Mouse (Mus musculus) adrenal gland, adult 10 weeks (tissue): ENCODE data around the gene Nol11. TPM values are rescaled to one million over a fixed set of nuclear protein-coding genes. Genes with fewer than 3 reads are reported as not detected.

Experiments used
- polyA plus RNA-seq: library from polyadenylated mRNA; stranded (reverse); fragments of 350-450 nt; fragmentation: Illumina TruSeq; extraction: RNeasy Lipid Tissue Mini Kit (QIAGEN cat#74804); gene quantifications from one replicate; pipeline ENCODE4 v1.2.3, GENCODE M21; 2014; ENCODE audit warnings: low read depth, low replicate concordance

Nol11 gene
- polyA plus RNA-seq: 50.9 TPM

DNA sequence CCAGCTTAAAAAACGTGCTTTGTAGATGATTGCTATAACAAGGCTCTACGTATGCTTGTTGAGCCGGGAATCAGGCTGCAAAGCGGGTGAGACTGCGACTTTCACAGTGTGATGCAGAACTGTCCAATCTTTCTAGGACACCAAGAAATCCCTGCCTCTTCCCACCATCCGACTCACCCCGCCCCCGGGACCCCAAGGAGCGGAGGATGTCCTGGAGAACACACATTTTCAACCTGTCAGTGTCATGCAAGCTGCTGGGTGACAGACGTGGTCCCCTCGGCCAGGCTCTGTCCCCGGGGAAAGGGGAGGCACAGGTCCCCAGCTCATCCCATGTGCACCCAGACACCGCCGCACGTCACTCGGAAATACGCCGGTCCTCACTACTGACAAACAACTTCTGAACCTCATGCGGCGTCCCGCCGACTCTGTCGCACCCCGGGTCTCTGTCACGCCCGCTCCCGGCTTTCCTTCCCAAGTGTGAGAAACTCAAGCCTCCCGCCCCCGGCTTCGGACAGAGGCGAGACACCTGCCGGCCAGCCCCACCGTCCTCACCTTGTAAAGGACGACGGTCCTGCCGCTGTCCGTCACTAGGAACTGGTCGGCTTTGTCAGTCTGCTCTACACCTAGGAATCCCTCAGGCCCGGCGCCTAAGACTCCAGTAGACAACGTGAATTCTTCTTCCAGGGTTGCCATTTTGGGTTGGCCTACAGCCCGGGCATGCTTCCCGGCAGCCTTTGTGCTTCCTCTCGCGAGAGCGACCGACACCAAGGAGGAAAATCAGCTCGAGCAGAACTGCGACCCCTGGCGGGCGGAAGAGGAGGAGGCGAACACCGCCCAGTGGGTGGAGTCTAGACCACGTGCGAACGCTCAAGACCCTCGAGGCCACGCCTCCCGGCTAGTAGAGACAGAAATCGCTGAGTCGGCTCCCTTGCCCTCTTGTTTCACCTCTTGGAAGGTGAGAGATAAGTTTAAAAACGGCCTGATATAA is at the start of gene Nol11:
Nol11 (minus strand) TSS at position 817 of the 988 bp plus-strand sequence.

DNA sequence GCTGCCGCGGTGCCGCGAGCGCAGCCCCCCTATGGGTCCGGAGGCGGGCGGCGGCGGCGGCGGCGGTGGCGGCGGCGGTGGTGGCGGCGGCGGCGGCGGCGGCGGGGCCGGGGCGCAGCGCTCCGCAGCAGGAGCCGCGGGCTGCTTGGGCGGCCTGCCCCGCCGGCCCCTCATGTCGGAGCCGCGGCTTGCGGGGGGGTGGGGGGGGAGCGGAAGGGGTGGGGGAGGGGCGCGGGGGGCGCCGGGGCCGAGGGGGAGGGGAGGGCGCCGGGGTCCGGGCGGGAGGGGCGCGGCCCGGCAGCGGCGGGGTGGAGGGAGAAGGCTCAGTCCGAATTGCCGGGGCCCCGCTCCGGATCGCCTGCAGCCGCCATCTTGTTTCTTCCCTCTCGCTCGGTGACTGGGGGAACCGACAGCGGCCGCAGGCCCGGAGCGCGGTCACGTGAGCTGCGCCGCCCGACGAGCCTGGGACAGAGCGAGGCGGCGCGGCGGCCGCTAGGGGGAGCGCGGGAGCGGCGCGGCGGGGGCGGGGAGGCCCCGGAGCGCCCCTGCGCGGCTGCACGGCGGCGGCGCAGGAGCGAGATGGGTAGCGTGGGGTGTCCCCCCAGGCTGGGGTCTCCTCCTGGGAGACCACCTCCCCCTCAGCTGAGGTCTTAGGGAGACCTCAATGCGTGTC is 57.3 kb downstream of the Nol11 start, which contains the start of gene Bptf:
Bptf (minus strand) TSS at position 379 of the 673 bp plus-strand sequence.

Other genes starting within 250 kb of the Nol11 start
- 61.0 TPM for gene Kpna2, start 189.8 kb downstream of the Nol11 start, polyA plus RNA-seq
- 7.8 TPM for gene 1810010H24Rik, start 163.7 kb downstream of the Nol11 start, polyA plus RNA-seq
- 42.9 TPM for gene Bptf, start 57.3 kb downstream of the Nol11 start, polyA plus RNA-seq